Mouse (Mus musculus) midbrain, embryonic 10.5 days (tissue): ENCODE measurements around the gene Sh3d19. TPM values are rescaled to one million over a fixed set of nuclear protein-coding genes. Genes with fewer than 3 reads are reported as not detected.

Experiments used
- DNase-seq: peaks from one replicate; pipeline ENCODE4 v3.0.0-alpha.2; 2017; ENCODE audit warnings: low spot score
- H3K27ac ChIP-seq: fragments of 300-500 bp; sonication (generic); replicated peaks from 2 replicates; pipeline ENCODE4 v1.5.1; 2016; ENCODE audit warnings: mild to moderate bottlenecking
- H3K27me3 ChIP-seq: fragments of 300-500 bp; sonication (generic); 2 replicates; pipeline ENCODE4 v1.6.1; 2016; ENCODE audit warnings: low read depth, mild to moderate bottlenecking; ENCODE audit not compliant: poor library complexity, severe bottlenecking
- H3K36me3 ChIP-seq: fragments of 300-500 bp; sonication (generic); 2 replicates; pipeline ENCODE4 v1.6.1; 2016; ENCODE audit warnings: mild to moderate bottlenecking, moderate library complexity
- H3K4me1 ChIP-seq: fragments of 300-500 bp; sonication (generic); 2 replicates; pipeline ENCODE4 v1.6.1; 2016
- H3K4me3 ChIP-seq: fragments of 300-500 bp; sonication (generic); 2 replicates; pipeline ENCODE4 v1.5.1; 2016; ENCODE audit warnings: mild to moderate bottlenecking, moderate library complexity
- H3K9me3 ChIP-seq: fragments of 300-500 bp; sonication (generic); replicated peaks from 2 replicates; pipeline ENCODE4 v1.6.1; 2016; ENCODE audit warnings: mild to moderate bottlenecking
- WGBS: fragments of 180-500 bp; shearing (Covaris S2); methylation state at CpG from one replicate; pipeline ENCODE4 v1.1.7; 2016; 5-methylcytosine and 5-hydroxymethylcytosine counted together
- polyA plus RNA-seq: library from polyadenylated mRNA; unstranded; fragments of >200 nt; fragmentation: Nextera tagmentation; extraction: Ambion mirVana; gene quantifications from 2 replicates; pipeline ENCODE4 v1.2.1, GENCODE M21; 2016

The Sh3d19 gene
- polyA plus RNA-seq, 1 experiment from 2014 or later, result 6.8 TPM

GRCm38 (mm10) chr3:86047686-86048408, 76.9 kb downstream of the Sh3d19 start:
- 0 out of 2 replicates have a peak, but pooled peaks cover 7% of the 10 kb centered on the region for H3K9me3 ChIP-seq
- no peaks in the 10 kb centered on the region for H3K4me1 ChIP-seq
- WGBS, result 94% methylated on average over 9 of the region's 9 CpGs
- DNase-seq, result no peak
- peaks cover 8% of the 10 kb centered on the region; the same call in 1 of the 2 replicates for H3K36me3 ChIP-seq
- no peaks in the 10 kb centered on the region for H3K27me3 ChIP-seq
- H3K27ac ChIP-seq, result no peak overlapping the region
- H3K4me3 ChIP-seq, result no peak overlapping the region

GRCm38 (mm10) chr3:86049041-86049440, 78.1 kb downstream of the Sh3d19 start:
- 0 out of 2 replicates have a peak, but pooled peaks cover 7% of the 10 kb centered on the region for H3K9me3 ChIP-seq
- no peak overlapping the region for H3K4me3 ChIP-seq
- H3K27ac ChIP-seq, result no peak overlapping the region
- DNase-seq, result no peak
- 85% methylated on average over 2 of the region's 2 CpGs for WGBS
- H3K27me3 ChIP-seq, result no peaks in the 10 kb centered on the region
- H3K36me3 ChIP-seq, result 0 out of 2 replicates have a peak, but pooled peaks cover 5% of the 10 kb centered on the region
- no peaks in the 10 kb centered on the region for H3K4me1 ChIP-seq

- Histone ChIP-seq H3K27ac (no peak overlapping the region), H3K36me3 (no peaks in the 10 kb centered on the region), H3K4me1 (peaks cover 3% of the 10 kb centered on the region; the same call in 1 of the 2 replicates), H3K4me3 (no peak overlapping the region), H3K9me3 (no peaks in the 10 kb centered on the region), H3K27me3 (no peaks in the 10 kb centered on the region)
- 80% methylated on average over 4 of the region's 4 CpGs for WGBS
- no peak for DNase-seq
Measured at GRCm38 (mm10) chr3:86056678-86057077, 85.8 kb downstream of the Sh3d19 start.

- H3K4me3 ChIP-seq, result no peak overlapping the region
- H3K9me3 ChIP-seq, result no peaks in the 10 kb centered on the region
- no peak for DNase-seq
- no peaks in the 10 kb centered on the region for H3K36me3 ChIP-seq
- H3K27me3 ChIP-seq, result no peaks in the 10 kb centered on the region
- H3K27ac ChIP-seq, result no peak overlapping the region
- peaks cover 3% of the 10 kb centered on the region; the same call in 1 of the 2 replicates for H3K4me1 ChIP-seq
- 78% methylated on average over 6 of the region's 6 CpGs for WGBS
Measured at GRCm38 (mm10) chr3:86057436-86058095, 86.7 kb downstream of the Sh3d19 start.

- Histone ChIP-seq H3K27me3 (no peaks in the 10 kb centered on the region), H3K36me3 (no peaks in the 10 kb centered on the region), H3K9me3 (no peaks in the 10 kb centered on the region), H3K4me3 (no peak overlapping the region), H3K4me1 (no peaks in the 10 kb centered on the region), H3K27ac (no peak overlapping the region)
- no peak for DNase-seq
- whole genome bisulfite sequencing, result 91% methylated on average over 11 of the region's 11 CpGs
Measured at GRCm38 (mm10) chr3:86069646-86070250, 98.8 kb downstream of the Sh3d19 start.

- H3K4me3 ChIP-seq, result no peak overlapping the region
- no peaks in the 10 kb centered on the region for H3K4me1 ChIP-seq
- H3K27ac ChIP-seq, result no peak overlapping the region
- no peaks in the 10 kb centered on the region for H3K36me3 ChIP-seq
- no peak for DNase-seq
- WGBS, result 94% methylated on average over 7 of the region's 7 CpGs
- H3K27me3 ChIP-seq, result no peaks in the 10 kb centered on the region
- no peaks in the 10 kb centered on the region for H3K9me3 ChIP-seq
Measured at GRCm38 (mm10) chr3:86070799-86071198, 99.9 kb downstream of the Sh3d19 start.

- H3K4me3 ChIP-seq, result no peak overlapping the region
- H3K27me3 ChIP-seq, result no peaks in the 10 kb centered on the region
- H3K27ac ChIP-seq, result no peak overlapping the region
- WGBS, result 92% methylated on average over 3 of the region's 3 CpGs
- H3K9me3 ChIP-seq, result no peaks in the 10 kb centered on the region
- no peak for DNase-seq
- H3K4me1 ChIP-seq, result no peaks in the 10 kb centered on the region
- no peaks in the 10 kb centered on the region for H3K36me3 ChIP-seq
Measured at GRCm38 (mm10) chr3:86072066-86072465, 101.2 kb downstream of the Sh3d19 start.

- 81% methylated on average over 5 of the region's 5 CpGs for WGBS
- Histone ChIP-seq H3K27me3 (no peaks in the 10 kb centered on the region), H3K4me1 (no peaks in the 10 kb centered on the region), H3K4me3 (no peak overlapping the region), H3K27ac (no peak overlapping the region), H3K36me3 (no peaks in the 10 kb centered on the region), H3K9me3 (no peaks in the 10 kb centered on the region)
- no peak for DNase-seq
Measured at GRCm38 (mm10) chr3:86072889-86073288, 102.0 kb downstream of the Sh3d19 start.

- no peak for DNase-seq
- no peak overlapping the region for H3K4me3 ChIP-seq
- 93% methylated on average over 5 of the region's 5 CpGs for WGBS
- H3K4me1 ChIP-seq, result no peaks in the 10 kb centered on the region
- H3K27ac ChIP-seq, result no peak overlapping the region
- H3K27me3 ChIP-seq, result no peaks in the 10 kb centered on the region
- H3K36me3 ChIP-seq, result no peaks in the 10 kb centered on the region
- no peaks in the 10 kb centered on the region for H3K9me3 ChIP-seq
Measured at GRCm38 (mm10) chr3:86075593-86075992, 104.7 kb downstream of the Sh3d19 start.

GRCm38 (mm10) chr3:86076511-86077283, 105.8 kb downstream of the Sh3d19 start:
- no peaks in the 10 kb centered on the region for H3K4me1 ChIP-seq
- H3K36me3 ChIP-seq, result no peaks in the 10 kb centered on the region
- no peak overlapping the region for H3K4me3 ChIP-seq
- DNase-seq, result no peak
- H3K27ac ChIP-seq, result no peak overlapping the region
- no peaks in the 10 kb centered on the region for H3K27me3 ChIP-seq
- whole genome bisulfite sequencing, result 89% methylated on average over 14 of the region's 14 CpGs
- H3K9me3 ChIP-seq, result no peaks in the 10 kb centered on the region

GRCm38 (mm10) chr3:86083051-86083450, 112.1 kb downstream of the Sh3d19 start:
- no peaks in the 10 kb centered on the region for H3K4me1 ChIP-seq
- no peak overlapping the region for H3K27ac ChIP-seq
- no peak for DNase-seq
- no peaks in the 10 kb centered on the region for H3K27me3 ChIP-seq
- no peak overlapping the region for H3K4me3 ChIP-seq
- 93% methylated on average over 8 of the region's 8 CpGs for WGBS
- no peaks in the 10 kb centered on the region for H3K9me3 ChIP-seq
- H3K36me3 ChIP-seq, result 0 out of 2 replicates have a peak, but pooled peaks cover 3% of the 10 kb centered on the region

GRCm38 (mm10) chr3:86085001-86085400, 114.1 kb downstream of the Sh3d19 start:
- WGBS, result 94% methylated on average over 19 of the region's 19 CpGs

More at GRCm38 (mm10) chr3:86085001-86085400, 114.1 kb downstream of the Sh3d19 start:
- no peak for DNase-seq
- Histone ChIP-seq H3K27ac (no peak overlapping the region), H3K9me3 (no peaks in the 10 kb centered on the region), H3K27me3 (no peaks in the 10 kb centered on the region), H3K36me3 (0 out of 2 replicates have a peak, but pooled peaks cover 3% of the 10 kb centered on the region), H3K4me1 (no peaks in the 10 kb centered on the region), H3K4me3 (no peak overlapping the region)
